Mouse (Mus musculus): ENCODE results near the gene Cpt1a. TPM values are rescaled to one million over a fixed set of nuclear protein-coding genes. Genes with fewer than 3 reads are reported as not detected.
A peak's percentile ranks its signal among the peaks of the same experiment; 100 is the strongest.

Gene Cpt1a
- 45.9 and 68.9 TPM in 2 replicates for polyA plus RNA-seq (2012; rRNA removed)

DNA sequence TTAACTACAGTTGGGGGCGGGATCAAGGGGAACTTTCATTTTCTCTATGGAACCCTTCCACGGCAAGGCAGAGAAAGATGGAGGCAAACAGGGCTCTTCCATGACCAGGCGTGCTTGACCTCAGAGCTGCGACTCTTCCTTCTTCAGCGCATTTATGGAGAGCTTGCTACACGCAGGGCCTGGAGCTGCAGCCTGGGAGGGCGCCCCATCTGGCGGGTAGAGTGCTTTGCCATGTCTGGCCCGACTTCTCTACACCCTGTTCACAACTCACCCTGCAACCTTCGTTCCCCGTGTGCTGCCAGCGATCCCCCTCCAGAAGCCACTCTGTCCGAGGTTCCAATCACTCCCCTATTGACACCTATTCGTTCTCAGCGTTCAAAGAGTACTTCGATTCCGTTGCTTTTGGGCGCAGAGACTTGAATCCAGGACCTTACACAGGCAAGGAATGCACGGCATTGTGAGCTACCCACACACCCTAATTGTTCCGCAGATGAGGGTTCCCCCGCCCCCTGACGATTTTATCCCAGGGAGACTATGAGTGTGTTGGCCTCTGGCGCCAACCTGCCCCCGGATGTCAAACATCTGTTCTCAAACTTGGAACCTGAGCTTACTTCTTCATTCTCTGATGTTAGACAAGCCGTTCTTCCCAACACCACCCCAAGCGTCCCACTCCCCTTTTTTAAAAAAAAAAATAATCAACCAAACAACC lies at the start of gene Cpt1a:
Cpt1a (plus strand) TSS at position 74 of the 709 bp plus-strand sequence.
- peak; percentile 55 for TF ChIP-seq CTCF (IDR thresholded peaks at IDR 0.05; ENCODE audit: extremely low read depth, insufficient read depth, insufficient read length, insufficient replicate concordance)
- no peak for TF ChIP-seq POLR2A (IDR thresholded peaks at IDR 0.05; ENCODE audit: low read depth, low read length)
- Histone ChIP-seq H3K27ac (ENCODE audit: insufficient read depth, low read length) (peak within 1 kb of the TSS; percentile 96), H3K36me3 (ENCODE audit: control insufficient read depth, insufficient read depth, low read length) (no peaks in the 10 kb centered on the region), H3K4me3 (ENCODE audit: extremely low read depth, insufficient read depth, insufficient read length) (peak within 1 kb of the TSS; percentile 89), H3K27me3 (ENCODE audit: control insufficient read depth, insufficient read depth, low read length) (no peaks in the 10 kb centered on the region), H3K4me1 (ENCODE audit: control insufficient read depth, insufficient read depth, insufficient read length) (peaks cover 8% of the 10 kb centered on the region; the same call in 1 of the 2 replicates)
- 1% methylated on average over 26 of the region's 26 CpGs for WGBS
- peak in 1 of 2 experiments; percentile 61 for DNase-seq (ENCODE audit: low read depth in 1 of 2, low spot score in 2 of 2)

DNA sequence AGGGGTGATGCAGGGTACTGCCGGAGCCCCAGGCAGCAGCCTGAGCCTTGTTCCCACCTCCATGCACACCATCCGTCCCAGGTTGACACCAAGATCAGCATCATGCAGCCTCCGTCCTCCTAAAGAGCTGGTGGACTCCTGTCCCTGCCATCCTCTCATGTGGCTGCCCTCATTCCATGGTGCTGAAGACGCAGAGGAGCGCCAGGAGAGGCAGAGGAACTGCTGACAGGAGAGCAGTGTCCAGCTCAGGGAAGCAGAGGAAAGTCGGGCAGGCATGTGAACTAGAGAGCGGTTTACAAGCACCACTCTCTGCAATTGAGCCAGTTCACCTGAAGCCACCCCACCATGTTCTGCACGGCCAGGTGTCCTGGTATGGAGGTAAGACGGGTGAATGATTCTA lies 48.8 kb upstream of the Cpt1a start:
- H3K4me1 ChIP-seq (ENCODE audit: control insufficient read depth, insufficient read depth, insufficient read length) = no peaks in the 10 kb centered on the region
- no peak for DNase-seq (ENCODE audit: low read depth in 1 of 2, low spot score in 2 of 2)
- no peak overlapping the region for H3K27ac ChIP-seq (ENCODE audit: insufficient read depth, low read length)
- no peak overlapping the region for H3K4me3 ChIP-seq (ENCODE audit: extremely low read depth, insufficient read depth, insufficient read length)
- no peak for TF ChIP-seq CTCF (IDR thresholded peaks at IDR 0.05; ENCODE audit: extremely low read depth, insufficient read depth, insufficient read length, insufficient replicate concordance)
- no peak for TF ChIP-seq POLR2A (IDR thresholded peaks at IDR 0.05; ENCODE audit: low read depth, low read length)
- WGBS = 95% methylated on average over 9 of the region's 9 CpGs
- H3K27me3 ChIP-seq (ENCODE audit: control insufficient read depth, insufficient read depth, low read length) = no peaks in the 10 kb centered on the region
- peaks cover 34% of the 10 kb centered on the region for H3K36me3 ChIP-seq (ENCODE audit: control insufficient read depth, insufficient read depth, low read length)

DNA sequence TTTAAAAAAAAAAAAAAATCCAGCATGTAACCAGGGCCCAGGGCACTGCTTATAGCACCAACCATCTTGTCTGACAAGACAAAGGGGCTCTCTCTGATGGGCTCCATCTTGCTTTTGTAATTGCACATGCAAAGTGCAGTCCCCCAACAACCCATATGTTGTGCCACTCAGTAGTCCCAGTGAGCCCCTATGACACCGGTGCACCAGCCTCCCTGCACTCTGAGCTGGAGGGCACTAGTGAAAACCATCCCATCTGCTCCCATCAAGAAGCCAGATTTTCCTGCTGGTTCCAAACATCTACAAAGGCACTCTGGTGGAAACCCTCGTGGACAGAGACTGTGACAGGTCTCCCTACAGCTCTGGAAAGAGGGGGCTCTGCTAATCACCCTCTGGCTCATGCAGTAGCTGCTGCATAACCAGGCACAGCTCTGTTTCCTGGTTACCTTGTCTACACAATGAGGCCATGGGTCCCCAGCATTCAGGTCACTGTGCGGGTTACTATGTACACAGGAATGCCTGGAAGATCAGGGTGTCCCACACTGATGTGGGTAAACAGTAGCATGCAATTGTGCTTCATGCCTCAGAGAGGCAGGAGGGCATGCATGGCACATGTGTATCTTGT lies 46.3 kb upstream of the Cpt1a start:
- DNase-seq (ENCODE audit: low read depth in 1 of 2, low spot score in 2 of 2) = no peak
- Histone ChIP-seq H3K27me3 (ENCODE audit: control insufficient read depth, insufficient read depth, low read length) (no peaks in the 10 kb centered on the region), H3K27ac (ENCODE audit: insufficient read depth, low read length) (no peak overlapping the region), H3K4me3 (ENCODE audit: extremely low read depth, insufficient read depth, insufficient read length) (no peak overlapping the region), H3K4me1 (ENCODE audit: control insufficient read depth, insufficient read depth, insufficient read length) (no peaks in the 10 kb centered on the region), H3K36me3 (ENCODE audit: control insufficient read depth, insufficient read depth, low read length) (peaks cover 24% of the 10 kb centered on the region)
- WGBS = 90% methylated on average over 3 of the region's 3 CpGs
- TF ChIP-seq POLR2A (IDR thresholded peaks at IDR 0.05; ENCODE audit: low read depth, low read length) (no peak), CTCF (IDR thresholded peaks at IDR 0.05; ENCODE audit: extremely low read depth, insufficient read depth, insufficient read length, insufficient replicate concordance) (no peak)

DNA sequence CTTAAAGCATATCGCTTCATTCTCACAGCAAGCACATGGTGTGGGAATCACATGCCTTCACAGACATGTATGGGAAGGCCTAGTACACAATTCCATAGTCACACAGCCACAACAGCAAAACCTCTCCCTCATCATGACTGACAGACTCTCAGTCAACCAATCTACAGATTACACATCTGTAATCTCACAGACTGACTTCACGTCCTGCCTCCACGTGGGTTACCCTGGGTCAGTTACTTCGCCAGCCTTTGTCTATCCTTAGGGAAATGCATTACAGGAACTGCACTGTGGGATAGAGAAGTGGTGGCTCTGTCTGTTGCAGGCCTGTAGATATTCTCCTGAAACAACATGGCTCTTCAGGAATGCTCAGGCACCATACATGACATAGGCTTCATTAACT lies 40.2 kb upstream of the Cpt1a start:
- peaks cover 3% of the 10 kb centered on the region; the same call in 1 of the 2 replicates for H3K36me3 ChIP-seq (ENCODE audit: control insufficient read depth, insufficient read depth, low read length)
- peaks cover 5% of the 10 kb centered on the region; the same call in 1 of the 2 replicates for H3K4me1 ChIP-seq (ENCODE audit: control insufficient read depth, insufficient read depth, insufficient read length)
- H3K4me3 ChIP-seq (ENCODE audit: extremely low read depth, insufficient read depth, insufficient read length) = peak overlapping the region; percentile 14; the same call in 1 of the 2 replicates
- no peak for DNase-seq (ENCODE audit: low read depth in 1 of 2, low spot score in 2 of 2)
- TF ChIP-seq POLR2A (IDR thresholded peaks at IDR 0.05; ENCODE audit: low read depth, low read length) (no peak), CTCF (IDR thresholded peaks at IDR 0.05; ENCODE audit: extremely low read depth, insufficient read depth, insufficient read length, insufficient replicate concordance) (no peak)
- no peak overlapping the region for H3K27ac ChIP-seq (ENCODE audit: insufficient read depth, low read length)
- whole genome bisulfite sequencing = 74% methylated on average over 4 of the region's 4 CpGs
- no peaks in the 10 kb centered on the region for H3K27me3 ChIP-seq (ENCODE audit: control insufficient read depth, insufficient read depth, low read length)

DNA sequence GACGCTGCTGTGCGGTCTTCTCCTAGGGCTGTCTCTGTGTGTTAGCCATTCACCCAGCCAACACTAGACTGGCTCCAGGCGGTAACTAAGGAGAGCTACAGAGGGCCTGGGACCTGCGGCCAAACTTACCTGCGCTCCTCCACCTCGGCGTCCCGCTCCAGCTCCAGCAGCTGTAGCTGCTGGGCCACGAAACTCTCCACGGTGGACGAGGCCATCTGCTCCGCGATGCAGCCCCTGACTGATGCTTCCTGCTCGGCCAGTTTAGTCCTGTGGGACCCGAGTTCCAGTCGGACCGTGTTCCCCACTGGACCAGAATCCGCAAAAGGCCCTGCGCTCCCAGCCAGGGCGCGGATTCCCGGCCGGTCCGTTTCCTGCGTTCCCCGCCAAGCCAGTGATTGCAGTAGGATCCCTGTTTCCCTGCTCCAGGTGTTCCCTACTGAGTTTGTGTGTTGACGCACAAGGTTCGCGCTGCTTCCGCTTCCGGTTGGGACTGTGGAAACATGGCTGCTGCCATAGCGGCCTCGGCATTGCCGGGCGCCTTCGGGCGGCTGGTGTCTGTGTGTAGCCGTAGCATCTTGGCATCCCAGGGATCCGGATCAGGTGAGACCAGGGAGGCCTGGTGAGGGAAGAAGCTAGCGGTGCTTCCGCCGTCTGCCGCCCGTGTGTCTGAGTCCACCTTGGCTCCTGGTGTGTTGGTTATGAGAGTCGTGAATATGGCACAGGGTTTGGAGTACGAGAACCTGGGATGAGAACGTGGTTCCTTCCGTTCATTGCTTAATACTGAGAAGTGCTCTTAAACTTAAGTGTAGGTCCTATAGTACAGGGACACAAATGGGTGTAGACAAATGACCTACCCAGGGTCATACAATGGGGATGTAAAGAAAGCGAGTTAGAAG lies 39.3 kb upstream of the Cpt1a start, which contains the start of the genes Mrpl21 and Ighmbp2:
Mrpl21 (plus strand) TSS at position 330 of the 896 bp plus-strand sequence.
Ighmbp2 (minus strand) TSS at position 446 of the 896 bp plus-strand sequence.
- H3K36me3 ChIP-seq (ENCODE audit: control insufficient read depth, insufficient read depth, low read length) = peaks cover 3% of the 10 kb centered on the region; the same call in 1 of the 2 replicates
- TF ChIP-seq POLR2A (IDR thresholded peaks at IDR 0.05; ENCODE audit: low read depth, low read length) = peak; percentile 45; the same call in 1 of the 2 replicates
- TF ChIP-seq CTCF (IDR thresholded peaks at IDR 0.05; ENCODE audit: extremely low read depth, insufficient read depth, insufficient read length, insufficient replicate concordance) = no peak
- WGBS = 1% methylated on average over 49 of the region's 49 CpGs
- no peaks in the 10 kb centered on the region for H3K27me3 ChIP-seq (ENCODE audit: control insufficient read depth, insufficient read depth, low read length)
- DNase-seq (ENCODE audit: low read depth in 1 of 2, low spot score in 2 of 2) = peak; percentile 66 to 72
- H3K27ac ChIP-seq (ENCODE audit: insufficient read depth, low read length) = peak within 1 kb of the TSS; percentile 56
- peaks cover 5% of the 10 kb centered on the region; the same call in 1 of the 2 replicates for H3K4me1 ChIP-seq (ENCODE audit: control insufficient read depth, insufficient read depth, insufficient read length)
- peak within 1 kb of the TSS; percentile 83 for H3K4me3 ChIP-seq (ENCODE audit: extremely low read depth, insufficient read depth, insufficient read length)

DNA sequence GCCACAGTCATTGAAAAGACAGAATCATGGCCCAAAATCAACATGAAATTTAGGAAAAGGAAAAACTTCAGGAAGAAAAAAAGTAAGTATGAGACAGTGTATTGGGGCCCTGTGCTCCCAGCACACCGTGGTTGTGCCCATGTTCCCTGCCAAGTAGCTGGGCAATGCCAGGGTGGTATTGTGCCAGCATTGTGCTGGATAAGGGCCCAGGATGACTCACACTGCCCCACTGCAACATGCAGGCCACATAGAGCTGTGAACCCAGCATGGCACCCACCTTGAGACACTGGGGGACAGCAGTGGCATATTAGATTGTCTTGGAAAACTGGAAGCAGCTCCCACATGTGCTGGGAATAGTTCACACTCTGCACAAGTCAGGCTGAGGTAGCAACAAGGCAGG lies 33.1 kb upstream of the Cpt1a start:
- Histone ChIP-seq H3K4me1 (ENCODE audit: control insufficient read depth, insufficient read depth, insufficient read length) (no peaks in the 10 kb centered on the region), H3K27me3 (ENCODE audit: control insufficient read depth, insufficient read depth, low read length) (no peaks in the 10 kb centered on the region), H3K36me3 (ENCODE audit: control insufficient read depth, insufficient read depth, low read length) (peaks cover 17% of the 10 kb centered on the region; the same call in 1 of the 2 replicates), H3K27ac (ENCODE audit: insufficient read depth, low read length) (no peak overlapping the region), H3K4me3 (ENCODE audit: extremely low read depth, insufficient read depth, insufficient read length) (no peak overlapping the region)
- TF ChIP-seq CTCF (IDR thresholded peaks at IDR 0.05; ENCODE audit: extremely low read depth, insufficient read depth, insufficient read length, insufficient replicate concordance) = no peak
- TF ChIP-seq POLR2A (IDR thresholded peaks at IDR 0.05; ENCODE audit: low read depth, low read length) = no peak
- no peak for DNase-seq (ENCODE audit: low read depth in 1 of 2, low spot score in 2 of 2)
- 91% methylated on average over 1 of the region's 1 CpGs for WGBS

Data from spleen, adult 2 months (tissue).